In genomic region chr13:65113239-65113638, GRCm38 (mm10) we compare ENCODE assay signal across 9 mouse cellular contexts. TPM values are rescaled to one million over a fixed set of nuclear protein-coding genes. Genes with fewer than 3 reads are reported as not detected.
DNase-seq lines count a peak whose midpoint lies in the region; ATAC-seq and TF ChIP-seq lines count a peak whose summit lies in the region.
"Had no signal": no experiment of that assay in that cellular context is flagged by ENCODE, and none has a peak within 500 bp of the region (broad histone marks: within the 10 kb centered on the region; RNA-seq: fewer than 3 reads in every experiment).

No protein-coding gene starts in this region.

- peaks cover 8% of the 10 kb centered on the region for H3K36me3 ChIP-seq in forebrain, embryonic 10.5 days (replicated peaks)
- H3K36me3 ChIP-seq in limb, embryonic 15.5 days = no peaks in the 10 kb centered on the region
- H3K36me3 ChIP-seq in stomach, postnatal 0 days (ENCODE audit: control insufficient read depth, insufficient read depth, low read length) = no peaks in the 10 kb centered on the region

- no peak for TF ChIP-seq CTCF in cerebellum, adult 2 months (IDR thresholded peaks at IDR 0.05; ENCODE audit: borderline replicate concordance, insufficient read depth, low read depth, low read length)
- no peak for TF ChIP-seq CTCF in stomach, postnatal 0 days (IDR thresholded peaks at IDR 0.05; ENCODE audit: low read depth)

- H3K9ac ChIP-seq in limb, embryonic 15.5 days = peak overlapping the region; percentile 82; the same call in 1 of the 2 replicates
- H3K9ac ChIP-seq in stomach, postnatal 0 days (ENCODE audit: low read length) = peak overlapping the region; percentile 90

- H3K27me3 ChIP-seq in cerebellum, adult 2 months (ENCODE audit: control insufficient read depth, insufficient read depth, low read length) = no peaks in the 10 kb centered on the region
- H3K27me3 ChIP-seq in forebrain, embryonic 10.5 days (ENCODE audit: poor library complexity, severe bottlenecking) = no peaks in the 10 kb centered on the region
- no peaks in the 10 kb centered on the region for H3K27me3 ChIP-seq in limb, embryonic 15.5 days
- H3K27me3 ChIP-seq in stomach, postnatal 0 days (ENCODE audit: control insufficient read depth, insufficient read depth, low read length) = no peaks in the 10 kb centered on the region

- H3K9me3 ChIP-seq in forebrain, embryonic 10.5 days = peaks cover 5% of the 10 kb centered on the region; the same call in 1 of the 2 replicates
- no peaks in the 10 kb centered on the region for H3K9me3 ChIP-seq in limb, embryonic 15.5 days
- no peaks in the 10 kb centered on the region for H3K9me3 ChIP-seq in stomach, postnatal 0 days (ENCODE audit: control insufficient read depth, low read length)

- H3K27ac ChIP-seq in cerebellum, adult 2 months (ENCODE audit: insufficient read depth, low read length) = peak overlapping the region; percentile 26
- peak overlapping the region; percentile 92 for H3K27ac ChIP-seq in forebrain, embryonic 10.5 days
- peak overlapping the region; percentile 94 for H3K27ac ChIP-seq in limb, embryonic 15.5 days
- peak overlapping the region; percentile 96 for H3K27ac ChIP-seq in stomach, postnatal 0 days (replicated peaks)

- no peak for TF ChIP-seq EP300 in stomach, postnatal 0 days (optimal IDR thresholded peaks at IDR 0.05)

- peaks cover 3% of the 10 kb centered on the region; the same call in 1 of the 2 replicates for H3K4me1 ChIP-seq in cerebellum, adult 2 months (ENCODE audit: control insufficient read depth, insufficient read depth, low read length)
- H3K4me1 ChIP-seq in forebrain, embryonic 10.5 days = peaks cover 15% of the 10 kb centered on the region
- peaks cover 6% of the 10 kb centered on the region; the same call in 1 of the 2 replicates for H3K4me1 ChIP-seq in limb, embryonic 15.5 days
- H3K4me1 ChIP-seq in stomach, postnatal 0 days (replicated peaks; ENCODE audit: control insufficient read depth, insufficient read depth) = no peaks in the 10 kb centered on the region

- peak overlapping the region; percentile 88 for H3K4me3 ChIP-seq in cerebellum, adult 2 months (replicated peaks; ENCODE audit: insufficient read depth, low read depth, low read length)
- peak overlapping the region; percentile 87 for H3K4me3 ChIP-seq in forebrain, embryonic 10.5 days
- H3K4me3 ChIP-seq in limb, embryonic 15.5 days = peak overlapping the region; percentile 80
- peak overlapping the region; percentile 91 for H3K4me3 ChIP-seq in stomach, postnatal 0 days (ENCODE audit: low read depth, low read length)

- peak overlapping the region; percentile 64 for H3K4me2 ChIP-seq in limb, embryonic 15.5 days
- peak overlapping the region; percentile 68 for H3K4me2 ChIP-seq in stomach, postnatal 0 days (replicated peaks; ENCODE audit: low read depth)

- peak in 1 of 2 experiments; percentile 16 for DNase-seq in cerebellum, adult 2 months
- DNase-seq in cerebellum, postnatal 10 days = no peak
- DNase-seq in 3T3-L1 (ENCODE audit: low read depth, low spot score) = peak; percentile 27
- DNase-seq in forebrain, embryonic 10.5 days (ENCODE audit: extremely low spot score, low spot score) = no peak
- DNase-seq in stomach, postnatal 0 days (ENCODE audit: low spot score) = peak; percentile 14
- no peak for DNase-seq in adipocyte (ENCODE audit: low spot score)
- DNase-seq in gastrocnemius, postnatal 10 days = no peak

- TF ChIP-seq POLR2A in cerebellum, adult 2 months (IDR thresholded peaks at IDR 0.05; ENCODE audit: borderline replicate concordance, insufficient read depth, low read length) = no peak

- ATAC-seq in limb, embryonic 15.5 days (ENCODE audit: insufficient number of reproducible peaks, low FRiP score, low TSS enrichment, low read depth) = no peak
- peak; percentile 63 for ATAC-seq in stomach, postnatal 0 days (ENCODE audit: low FRiP score, low TSS enrichment)

- 66% methylated on average over 3 of the region's 3 CpGs for WGBS in cerebellum, adult 2 months
- WGBS in forebrain, embryonic 10.5 days = 61% methylated on average over 3 of the region's 3 CpGs
- WGBS in limb, embryonic 15.5 days = 66% methylated on average over 3 of the region's 3 CpGs
- 55% methylated on average over 3 of the region's 3 CpGs for WGBS in stomach, postnatal 0 days

RNA-seq across cellular contexts. Expression of gene Mfsd14b, which starts 0.5 kb away (rescaled TPM):
- 33.0 and 36.8 TPM in 2 replicates for polyA plus RNA-seq in cerebellum, adult 2 months (2012; rRNA removed)
- polyA plus RNA-seq in forebrain, embryonic 10.5 days (2016; fragmentation: Nextera tagmentation; extraction: Ambion mirVana) = 37.7 and 43.5 TPM in 2 replicates
- polyA plus RNA-seq in limb, embryonic 15.5 days (2015; fragmentation: Nextera tagmentation; extraction: Ambion mirVana) = 75.8 and 77.1 TPM in 2 replicates
- 36.6 TPM in 2 replicates for polyA plus RNA-seq in stomach, postnatal 0 days (2015; fragmentation: Nextera tagmentation; extraction: Ambion mirVana)
- total RNA-seq in gastrocnemius, postnatal 10 days (2021) = 10 to 100 TPM; 15.0 to 18.7 TPM

RNA-seq across cellular contexts. Expression of gene Olfr465-ps1, which starts 24.6 kb away (rescaled TPM):
- polyA plus RNA-seq in cerebellum, adult 2 months (2012; rRNA removed) = not detected in 2 replicates
- polyA plus RNA-seq in forebrain, embryonic 10.5 days (2016; fragmentation: Nextera tagmentation; extraction: Ambion mirVana) = not detected in 2 replicates
- 0.09 and 0.10 TPM in 2 replicates for polyA plus RNA-seq in limb, embryonic 15.5 days (2015; fragmentation: Nextera tagmentation; extraction: Ambion mirVana)
- 0.12 TPM in 1 of 2 replicates, not detected in the other for polyA plus RNA-seq in stomach, postnatal 0 days (2015; fragmentation: Nextera tagmentation; extraction: Ambion mirVana)
- total RNA-seq in gastrocnemius, postnatal 10 days (2021) = not detected
- polyA plus RNA-seq: gonadal fat pad, adult 2 months had no signal

RNA-seq across cellular contexts. Expression of gene Olfr466, which starts 36.8 kb away (rescaled TPM):
- polyA plus RNA-seq in cerebellum, adult 2 months (2012; rRNA removed) = not detected in 2 replicates
- not detected in 2 replicates for polyA plus RNA-seq in forebrain, embryonic 10.5 days (2016; fragmentation: Nextera tagmentation; extraction: Ambion mirVana)
- polyA plus RNA-seq in limb, embryonic 15.5 days (2015; fragmentation: Nextera tagmentation; extraction: Ambion mirVana) = not detected in 2 replicates
- 0.04 TPM in 1 of 2 replicates, not detected in the other for polyA plus RNA-seq in stomach, postnatal 0 days (2015; fragmentation: Nextera tagmentation; extraction: Ambion mirVana)
- total RNA-seq in gastrocnemius, postnatal 10 days (2021) = not detected
- polyA plus RNA-seq: gonadal fat pad, adult 2 months had no signal

Comparison
In these comparisons a context has a peak if more than half of its experiments do, and no peak if none do; other contexts are left out.
1. DNase-seq: peak in 3T3-L1 (single experiment) and stomach, postnatal 0 days (single experiment); none in cerebellum, postnatal 10 days (0 of 2), forebrain, embryonic 10.5 days (single experiment), adipocyte (single experiment) and gastrocnemius, postnatal 10 days (single experiment).
2. H3K27ac ChIP-seq: peak in every context shown above with its lines; median percentile 96 in stomach, postnatal 0 days; 94 in limb, embryonic 15.5 days; 92 in forebrain, embryonic 10.5 days; 26 in cerebellum, adult 2 months.
3. Peak in every context shown above with its lines, with median percentiles within 50 percentile points of each other: H3K4me3 ChIP-seq.